Mouse (Mus musculus) liver, embryonic 14.5 days (tissue): ENCODE measurements around the gene Rpl4. TPM values are rescaled to one million over a fixed set of nuclear protein-coding genes. Genes with fewer than 3 reads are reported as not detected.

Source experiments
- ATAC-seq: fragments of 200-750 bp; cut with Nextera tagmentation; 2 replicates; pipeline ENCODE4 v1.8.0; 2017; ENCODE audit warnings: moderate number of reproducible peaks, mild to moderate bottlenecking, moderate library complexity; ENCODE audit not compliant: insufficient read depth
- DNase-seq, 3 experiments: peaks; one replicate each; pipeline ENCODE4 v3.0.0-alpha.2; 2012 to 2013; ENCODE audit warnings: low read depth in 3 of 3, low spot score in 3 of 3
- H3K27ac ChIP-seq: fragments of 300-500 bp; sonication (generic); 2 replicates; pipeline ENCODE4 v1.5.1; 2014; ENCODE audit warnings: moderate library complexity, mild to moderate bottlenecking, control low read depth, inconsistent platforms
- H3K27me3 ChIP-seq: fragments of 300-500 bp; sonication (generic); 2 replicates; pipeline ENCODE4 v1.6.1; 2014; ENCODE audit warnings: mild to moderate bottlenecking, low read length, moderate library complexity; ENCODE audit not compliant: control insufficient read depth, insufficient read depth
- H3K36me3 ChIP-seq: fragments of 300-500 bp; sonication (generic); replicated peaks from 2 replicates; pipeline ENCODE4 v1.6.1; 2014; ENCODE audit warnings: low read depth; ENCODE audit not compliant: control insufficient read depth, insufficient read depth
- H3K4me1 ChIP-seq, 2 experiments: fragments of 200-500 bp in 1 of 2; fragments of 300-500 bp in 1 of 2; sonication (generic) in 1 of 2; replicated peaks; 2 replicates each; pipeline ENCODE4 v1.6.1; 2012 to 2014; ENCODE audit warnings: antibody characterized with exemption in 1 of 2, inconsistent platforms in 1 of 2, low read length in 1 of 2; ENCODE audit not compliant: control insufficient read depth in 2 of 2, insufficient read depth in 2 of 2
- H3K4me2 ChIP-seq: fragments of 300-500 bp; sonication (generic); 2 replicates; pipeline ENCODE4 v1.6.1; 2014; ENCODE audit warnings: low read depth, mild to moderate bottlenecking, control low read depth, moderate library complexity
- H3K4me3 ChIP-seq, 2 experiments: fragments of 200-500 bp in 1 of 2; fragments of 300-500 bp in 1 of 2; sonication (generic) in 1 of 2; 2 replicates each; pipeline ENCODE4 v1.5.1; 2012 to 2014; ENCODE audit warnings: low read depth in 2 of 2, low read length in 2 of 2, mild to moderate bottlenecking in 2 of 2, control low read depth in 1 of 2, inconsistent platforms in 1 of 2, moderate library complexity in 1 of 2; ENCODE audit not compliant: insufficient read depth in 1 of 2
- H3K9ac ChIP-seq: fragments of 300-500 bp; sonication (generic); replicated peaks from 2 replicates; pipeline ENCODE4 v1.6.1; 2014; ENCODE audit warnings: mild to moderate bottlenecking, control low read depth, moderate library complexity
- H3K9me3 ChIP-seq: fragments of 300-500 bp; sonication (generic); 2 replicates; pipeline ENCODE4 v1.6.1; 2016; ENCODE audit warnings: low read length, mixed read lengths; ENCODE audit not compliant: control insufficient read depth
- CTCF ChIP-seq: IDR thresholded peaks from 2 replicates; pipeline ENCODE4 v1.5.1; 2016; ENCODE audit warnings: antibody characterized with exemption, low read depth, control low read depth
- EP300 ChIP-seq: IDR thresholded peaks from 2 replicates; pipeline ENCODE4 v1.6.1; 2016; ENCODE audit warnings: antibody characterized with exemption, low read depth
- WGBS: fragments of 180-500 bp; shearing (Covaris S2); extraction: QIAGEN DNeasy Blood & Tissue Kit; methylation state at CpG from one replicate; pipeline ENCODE4 v1.1.7; 2014; ENCODE audit not compliant: insufficient replicate concordance; 5-methylcytosine and 5-hydroxymethylcytosine counted together
- polyA plus RNA-seq, 2 experiments: library from polyadenylated mRNA; depleted of rRNA in 1 of 2; stranded (reverse) in 1 of 2; unstranded in 1 of 2; fragments of >200 nt; fragmentation: Nextera tagmentation in 1 of 2; extraction: Ambion mirVana in 1 of 2; gene quantifications; 2 replicates each; pipeline versions ENCODE4 v1.2.1 to v1.2.3; 2012 to 2014

Gene Rpl4
- polyA plus RNA-seq, 2 experiments: 840 to 863 TPM

- H3K36me3 ChIP-seq: peaks cover 35% of the 10 kb centered on the region
- peak overlapping the region; percentile 71 for H3K27ac ChIP-seq
- peak; percentile 57 for ATAC-seq
- H3K4me1 ChIP-seq: peaks cover 8 to 11% of the 10 kb centered on the region in 2 experiments
- H3K4me3 ChIP-seq: peak overlapping the region; percentile 93 to 95
- peak overlapping the region; percentile 97 for H3K9ac ChIP-seq
- H3K9me3 ChIP-seq: no peaks in the 10 kb centered on the region
- TF ChIP-seq CTCF (0 out of 2 replicates have a peak, but pooled peaks have one; percentile 10), EP300 (no peak)
- 2% methylated on average over 18 of the region's 18 CpGs for WGBS
- no peak for DNase-seq
- H3K4me2 ChIP-seq: peak overlapping the region; percentile 71
- no peaks in the 10 kb centered on the region for H3K27me3 ChIP-seq
These were observed 895 bp upstream of the Rpl4 start for GRCm38 (mm10) chr9:64172145-64172815.

DNA sequence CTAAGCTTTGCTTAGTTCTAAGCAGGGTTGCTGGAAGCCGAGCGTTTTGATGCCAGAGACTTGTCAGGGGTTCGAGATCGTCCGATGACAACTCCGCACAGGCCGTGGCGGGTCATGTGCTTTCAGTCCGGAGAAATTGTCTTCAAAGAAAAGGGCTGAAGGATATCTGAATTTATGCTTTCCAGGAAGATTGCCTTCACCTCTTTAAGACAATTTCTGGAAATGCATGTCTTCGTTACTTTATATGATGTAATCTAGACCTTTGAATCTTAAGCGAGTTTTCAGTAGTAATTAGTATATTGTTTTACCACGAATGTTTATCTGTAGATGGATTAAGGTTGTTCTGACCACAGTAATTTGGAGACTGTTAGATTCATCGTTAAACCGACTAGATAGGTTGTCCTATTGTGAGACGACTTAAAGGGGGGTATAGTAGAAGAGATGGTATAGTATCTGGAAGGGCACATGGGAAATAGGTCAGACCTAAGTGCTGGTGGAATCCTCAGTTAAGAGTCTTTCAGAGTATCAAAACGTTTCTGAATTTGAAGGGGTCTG is 568 bp downstream of the Rpl4 start:
- ATAC-seq (no peak), DNase-seq (no peak)
- TF ChIP-seq EP300 (no peak), CTCF (no peak)
- H3K9ac ChIP-seq: peak overlapping the region; percentile 97
- H3K4me3 ChIP-seq: peak overlapping the region; percentile 93 to 95
- peak overlapping the region; percentile 55 for H3K27ac ChIP-seq
- H3K4me1 ChIP-seq: peaks cover 8 to 13% of the 10 kb centered on the region in 2 experiments
- H3K36me3 ChIP-seq: peaks cover 43% of the 10 kb centered on the region
- H3K4me2 ChIP-seq: peak overlapping the region; percentile 71
- WGBS: under 1% methylated on average over 16 of the region's 16 CpGs
- H3K27me3 ChIP-seq: no peaks in the 10 kb centered on the region
- no peaks in the 10 kb centered on the region for H3K9me3 ChIP-seq

- Histone ChIP-seq H3K4me1 (peaks cover 8 to 15% of the 10 kb centered on the region in 2 experiments), H3K27me3 (no peaks in the 10 kb centered on the region), H3K9ac (peak overlapping the region; percentile 97), H3K9me3 (no peaks in the 10 kb centered on the region), H3K27ac (peak overlapping the region; percentile 47), H3K4me2 (peak overlapping the region; percentile 71), H3K36me3 (peaks cover 45% of the 10 kb centered on the region), H3K4me3 (peak overlapping the region; percentile 93 to 95)
- TF ChIP-seq EP300 (no peak), CTCF (no peak)
- DNase-seq: no peak
- ATAC-seq: no peak
These were observed 1.2 kb downstream of the Rpl4 start for GRCm38 (mm10) chr9:64174341-64174740.

DNA sequence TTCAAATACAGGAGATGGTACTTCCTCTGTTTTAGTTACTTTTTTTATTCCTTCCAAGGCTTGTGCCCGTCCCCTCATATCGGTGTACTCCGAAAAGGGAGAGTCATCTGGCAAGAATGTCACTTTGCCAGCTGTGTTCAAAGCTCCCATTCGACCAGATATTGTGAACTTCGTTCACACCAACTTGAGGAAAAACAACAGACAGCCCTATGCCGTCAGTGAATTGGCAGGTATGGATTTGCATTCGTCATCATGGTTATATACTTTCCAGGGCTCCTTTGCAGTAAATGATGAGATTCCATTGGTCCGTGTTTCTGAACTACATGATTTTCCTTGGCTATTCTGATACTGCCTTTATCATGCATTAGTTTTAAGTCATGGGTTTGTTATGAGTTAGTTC is 1.6 kb downstream of the Rpl4 start:
- H3K27ac ChIP-seq: peak overlapping the region; percentile 47
- peaks cover 8 to 18% of the 10 kb centered on the region in 2 experiments for H3K4me1 ChIP-seq
- no peaks in the 10 kb centered on the region for H3K27me3 ChIP-seq
- peak overlapping the region; percentile 97 for H3K9ac ChIP-seq
- no peaks in the 10 kb centered on the region for H3K9me3 ChIP-seq
- H3K4me2 ChIP-seq: peak overlapping the region; percentile 71
- no peak for TF ChIP-seq EP300
- TF ChIP-seq CTCF: no peak
- ATAC-seq (no peak), DNase-seq (no peak)
- H3K4me3 ChIP-seq: peak overlapping the region; percentile 93 to 95
- peaks cover 45% of the 10 kb centered on the region for H3K36me3 ChIP-seq
- 29% methylated on average over 8 of the region's 8 CpGs for WGBS

- Histone ChIP-seq H3K4me3 (peak overlapping the region; percentile 22 to 95; a peak in 3 of 4 replicates), H3K27me3 (no peaks in the 10 kb centered on the region), H3K4me1 (peaks cover 8 to 22% of the 10 kb centered on the region in 2 experiments), H3K9me3 (no peaks in the 10 kb centered on the region), H3K27ac (no peak overlapping the region), H3K36me3 (peaks cover 47% of the 10 kb centered on the region), H3K4me2 (peak overlapping the region; percentile 71), H3K9ac (peak overlapping the region; percentile 97)
- DNase-seq (no peak), ATAC-seq (no peak)
- 75% methylated on average over 11 of the region's 11 CpGs for whole genome bisulfite sequencing
- TF ChIP-seq CTCF (no peak), EP300 (no peak)
These were observed 2.2 kb downstream of the Rpl4 start for GRCm38 (mm10) chr9:64175378-64175777.
